Mouse (Mus musculus) hindbrain, postnatal 0 days (tissue): ENCODE data around the gene Hist3h2a. TPM values are rescaled to one million over a fixed set of nuclear protein-coding genes. Genes with fewer than 3 reads are reported as not detected.
A peak's percentile ranks its signal among the peaks of the same experiment; 100 is the strongest.
"Not testable (repeated sequence)": the region's sequence is repeated elsewhere in the genome, so short reads cannot be mapped to it uniquely, and the experiment has no call there.

ENCODE experiments used
- ATAC-seq: fragments of 200-750 bp; cut with Nextera tagmentation; 2 replicates; pipeline ENCODE4 v1.8.0; 2017; ENCODE audit warnings: mild to moderate bottlenecking, moderate TSS enrichment, moderate library complexity
- DNase-seq: peaks from one replicate; pipeline ENCODE4 v3.0.0-alpha.2; 2015; ENCODE audit warnings: low spot score
- H3K27ac ChIP-seq: fragments of 300-500 bp; sonication (generic); 2 replicates; pipeline ENCODE4 v1.5.1; 2014; ENCODE audit warnings: mild to moderate bottlenecking
- H3K27me3 ChIP-seq: fragments of 300-500 bp; sonication (generic); 2 replicates; pipeline ENCODE4 v1.6.1; 2014; ENCODE audit warnings: low read length, mixed read lengths; ENCODE audit not compliant: insufficient read depth
- H3K36me3 ChIP-seq: fragments of 300-500 bp; sonication (generic); 2 replicates; pipeline ENCODE4 v1.6.1; 2014; ENCODE audit warnings: low read length, mixed read lengths; ENCODE audit not compliant: insufficient read depth
- H3K4me1 ChIP-seq: fragments of 300-500 bp; sonication (generic); 2 replicates; pipeline ENCODE4 v1.6.1; 2014; ENCODE audit warnings: antibody characterized with exemption, low read length, mixed read lengths; ENCODE audit not compliant: insufficient read depth
- H3K4me2 ChIP-seq: fragments of 300-500 bp; sonication (generic); 2 replicates; pipeline ENCODE4 v1.6.1; 2014; ENCODE audit warnings: low read depth, mild to moderate bottlenecking, low read length, moderate library complexity, mixed read lengths
- H3K4me3 ChIP-seq: fragments of 300-500 bp; sonication (generic); 2 replicates; pipeline ENCODE4 v1.5.1; 2014; ENCODE audit warnings: low read length
- H3K9ac ChIP-seq: fragments of 300-500 bp; sonication (generic); replicated peaks from 2 replicates; pipeline ENCODE4 v1.6.1; 2014; ENCODE audit warnings: mild to moderate bottlenecking, low read length, moderate library complexity, mixed read lengths
- H3K9me3 ChIP-seq: fragments of 300-500 bp; sonication (generic); 2 replicates; pipeline ENCODE4 v1.6.1; 2016; ENCODE audit warnings: low read length, mixed read lengths
- CTCF ChIP-seq: IDR thresholded peaks from 2 replicates; pipeline ENCODE4 v1.5.1; 2016; ENCODE audit warnings: antibody characterized with exemption, control low read depth, low read depth
- WGBS: fragments of 180-500 bp; shearing (Covaris S2); extraction: QIAGEN DNeasy Blood & Tissue Kit; methylation state at CpG from one replicate; pipeline ENCODE4 v1.1.7; 2014; 5-methylcytosine and 5-hydroxymethylcytosine counted together
- polyA plus RNA-seq: library from polyadenylated mRNA; unstranded; fragments of >200 nt; fragmentation: Nextera tagmentation; extraction: Ambion mirVana; gene quantifications from 2 replicates; pipeline ENCODE4 v1.2.1, GENCODE M21; 2015
- total RNA-seq: library from RNA; depleted of rRNA; stranded (reverse); fragments of >200 nt; gene quantifications from 2 replicates; pipeline ENCODE4 v1.2.3, GENCODE M21; 2014

The Hist3h2a gene
- total and polyA plus RNA-seq, 2 experiments from 2014 or later = 49.6 to 236 TPM

DNA sequence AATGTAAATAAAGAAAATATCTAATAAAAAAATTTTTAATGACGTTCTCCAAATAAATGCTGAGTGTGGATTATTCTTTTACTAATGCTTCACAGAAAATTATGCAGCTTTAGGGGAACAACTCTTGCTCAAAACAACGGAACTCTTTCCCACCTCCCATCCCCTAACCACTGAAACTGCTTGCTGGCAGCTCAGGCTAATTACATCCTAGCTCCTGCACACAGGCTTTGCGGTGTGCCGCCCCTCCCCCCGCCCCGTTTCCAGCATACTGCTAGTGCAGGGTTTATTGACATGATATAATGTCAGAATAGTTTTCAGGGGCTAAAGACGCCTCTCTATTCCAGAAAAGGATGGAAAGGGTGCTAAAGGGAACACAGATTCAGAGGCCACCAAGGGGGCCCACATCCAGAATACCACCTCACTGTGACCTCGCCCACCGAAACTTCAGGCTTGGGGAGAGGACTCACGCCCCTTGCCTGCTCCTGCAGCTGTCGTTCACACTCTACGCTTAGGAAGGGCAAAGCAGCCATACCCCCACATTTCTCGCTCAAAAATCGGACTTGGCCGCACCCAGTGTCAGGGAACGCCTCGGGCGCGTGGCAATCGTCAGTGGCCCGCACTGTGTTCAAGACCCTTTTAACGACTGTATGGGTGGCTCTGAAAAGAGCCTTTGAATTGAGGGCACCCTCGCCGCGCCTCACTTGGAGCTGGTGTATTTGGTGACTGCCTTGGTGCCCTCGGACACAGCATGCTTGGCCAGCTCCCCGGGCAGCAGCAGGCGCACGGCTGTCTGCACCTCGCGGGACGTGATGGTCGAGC lies 925 bp upstream of the Hist3h2a start:
- H3K36me3 ChIP-seq = no peaks in the 10 kb centered on the region
- DNase-seq (peak; percentile 78), ATAC-seq (peak; percentile 0)
- peaks cover 14% of the 10 kb centered on the region for H3K4me1 ChIP-seq
- peak overlapping the region; percentile 99 for H3K27ac ChIP-seq
- H3K4me3 ChIP-seq = peak overlapping the region; percentile 89
- under 1% methylated on average over 33 of the region's 33 CpGs for WGBS
- no peaks in the 10 kb centered on the region for H3K27me3 ChIP-seq
- H3K9ac ChIP-seq = peak overlapping the region; percentile 90
- TF ChIP-seq CTCF = peak; percentile 22; the same call in 1 of the 2 replicates
- no peaks in the 10 kb centered on the region for H3K9me3 ChIP-seq
- H3K4me2 ChIP-seq = peak overlapping the region; percentile 82

DNA sequence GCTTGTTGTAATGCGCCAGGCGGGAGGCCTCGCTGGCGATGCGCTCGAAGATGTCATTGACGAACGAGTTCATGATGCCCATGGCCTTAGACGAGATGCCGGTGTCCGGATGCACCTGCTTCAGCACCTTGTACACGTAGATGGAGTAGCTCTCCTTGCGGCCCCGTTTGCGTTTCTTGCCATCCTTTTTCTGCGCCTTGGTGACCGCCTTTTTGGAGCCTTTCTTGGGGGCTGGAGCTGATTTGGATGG lies 390 bp upstream of the Hist3h2a start:
- Histone ChIP-seq H3K4me3 (peak overlapping the region; percentile 89), H3K27ac (peak overlapping the region; percentile 99), H3K4me1 (peaks cover 14% of the 10 kb centered on the region), H3K9ac (peak overlapping the region; percentile 90), H3K4me2 (peak overlapping the region; percentile 82)
- WGBS = under 1% methylated on average over 17 of the region's 17 CpGs
- H3K9me3 ChIP-seq, ATAC-seq, H3K27me3 ChIP-seq, H3K36me3 ChIP-seq, DNase-seq: not testable (repeated sequence)

DNA sequence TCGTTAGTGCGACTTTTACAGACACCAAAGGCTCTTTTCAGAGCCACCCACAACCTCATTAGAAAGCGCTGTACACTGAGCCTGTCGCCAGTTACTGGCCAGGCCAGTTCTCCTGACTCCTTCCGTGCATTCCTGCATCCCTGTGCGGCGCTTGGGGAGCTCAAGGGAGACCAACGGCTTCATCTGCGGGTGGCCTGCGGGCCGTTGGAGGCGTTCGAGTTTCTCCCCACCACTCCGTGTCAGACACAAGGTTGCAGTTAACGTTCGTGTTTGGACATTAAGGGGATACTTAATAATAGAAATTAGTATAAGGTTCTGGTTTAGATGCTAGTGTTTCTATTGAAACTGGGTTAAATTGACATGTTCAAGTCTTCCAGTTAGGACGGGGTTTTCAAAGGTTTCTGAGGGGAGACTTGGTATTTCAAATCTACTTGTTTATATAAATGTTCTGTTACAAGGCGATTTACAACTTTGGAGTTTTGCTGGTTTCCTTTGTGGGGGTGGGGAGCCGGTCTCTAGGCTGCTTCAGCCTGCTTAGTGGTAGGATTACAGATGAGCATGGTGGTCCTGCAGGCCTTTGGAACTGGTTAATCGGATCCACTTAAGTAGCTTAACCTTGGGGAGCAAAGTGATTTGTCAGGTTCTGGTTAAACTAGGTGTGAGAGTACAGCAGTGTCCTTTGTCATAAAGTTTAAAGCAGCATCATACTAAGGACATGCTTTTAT lies 820 bp downstream of the Hist3h2a start:
- ATAC-seq (no peak), DNase-seq (peak; percentile 49)
- H3K27ac ChIP-seq = peak overlapping the region; percentile 99
- peak overlapping the region; percentile 89 for H3K4me3 ChIP-seq
- H3K4me2 ChIP-seq = peak overlapping the region; percentile 82
- no peak for TF ChIP-seq CTCF
- H3K4me1 ChIP-seq = peaks cover 17% of the 10 kb centered on the region
- H3K9me3 ChIP-seq = no peaks in the 10 kb centered on the region
- under 1% methylated on average over 20 of the region's 20 CpGs for WGBS
- no peaks in the 10 kb centered on the region for H3K27me3 ChIP-seq
- H3K36me3 ChIP-seq = no peaks in the 10 kb centered on the region
- H3K9ac ChIP-seq = peak overlapping the region; percentile 90

- no peaks in the 10 kb centered on the region for H3K27me3 ChIP-seq
- peak overlapping the region; percentile 90 for H3K9ac ChIP-seq
- no peaks in the 10 kb centered on the region for H3K9me3 ChIP-seq
- peak overlapping the region; percentile 82 for H3K4me2 ChIP-seq
- ATAC-seq (no peak), DNase-seq (no peak)
- H3K27ac ChIP-seq = peak overlapping the region; percentile 99
- H3K4me3 ChIP-seq = peak overlapping the region; percentile 89
- 18% methylated on average over 8 of the region's 8 CpGs for WGBS
- H3K4me1 ChIP-seq = peaks cover 17% of the 10 kb centered on the region
- no peak for TF ChIP-seq CTCF
- no peaks in the 10 kb centered on the region for H3K36me3 ChIP-seq
These were observed 1.4 kb downstream of the Hist3h2a start for GRCm38 (mm10) chr11:58955868-58956257.

DNA sequence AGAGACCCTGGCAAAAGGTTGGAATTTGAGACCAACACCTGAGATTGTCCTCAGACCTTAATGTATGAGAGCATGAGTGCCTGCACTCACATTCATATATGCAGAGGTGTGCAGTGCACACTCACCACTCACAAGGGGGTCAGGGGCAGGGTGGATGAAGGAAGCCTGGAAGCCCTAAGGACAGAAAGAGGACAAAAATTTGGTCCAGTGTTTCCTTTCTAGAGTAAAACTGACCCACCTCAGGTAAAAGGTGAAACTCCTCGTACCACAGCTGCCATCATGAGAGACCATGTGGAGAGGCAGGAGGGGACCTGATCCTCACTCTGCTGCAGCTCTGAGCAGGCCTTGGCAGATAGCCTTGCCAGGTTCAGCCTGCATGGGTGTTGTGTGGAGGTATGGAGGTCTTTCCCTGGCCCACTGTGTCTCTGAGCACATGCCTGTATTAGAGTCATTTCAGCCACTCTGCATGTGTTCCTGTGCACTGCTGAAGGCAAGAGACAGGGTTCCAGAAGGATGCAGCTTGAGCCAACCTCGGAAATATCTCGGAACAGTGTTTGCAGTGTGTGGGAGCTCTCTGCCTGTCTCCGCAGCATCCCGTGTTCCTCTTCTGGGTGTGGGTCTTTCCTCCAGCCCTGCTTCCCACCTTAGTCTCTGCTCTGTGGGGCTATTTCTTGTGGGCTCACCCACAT lies 2.9 kb downstream of the Hist3h2a start:
- H3K9me3 ChIP-seq = no peaks in the 10 kb centered on the region
- ATAC-seq (no peak), DNase-seq (no peak)
- 75% methylated on average over 5 of the region's 5 CpGs for WGBS
- peak overlapping the region; percentile 90 for H3K9ac ChIP-seq
- peak overlapping the region; percentile 82 for H3K4me2 ChIP-seq
- H3K27ac ChIP-seq = peak overlapping the region; percentile 26; the same call in 1 of the 2 replicates
- no peaks in the 10 kb centered on the region for H3K36me3 ChIP-seq
- H3K4me1 ChIP-seq = peaks cover 17% of the 10 kb centered on the region
- peak overlapping the region; percentile 89 for H3K4me3 ChIP-seq
- no peak for TF ChIP-seq CTCF
- H3K27me3 ChIP-seq = no peaks in the 10 kb centered on the region

- Histone ChIP-seq H3K27ac (no peak overlapping the region), H3K9me3 (no peaks in the 10 kb centered on the region), H3K9ac (no peak overlapping the region), H3K4me2 (peak overlapping the region; percentile 82; the same call in 1 of the 2 replicates), H3K4me3 (no peak overlapping the region), H3K36me3 (no peaks in the 10 kb centered on the region), H3K27me3 (no peaks in the 10 kb centered on the region), H3K4me1 (peaks cover 17% of the 10 kb centered on the region)
- ATAC-seq (no peak), DNase-seq (no peak)
- WGBS = 87% methylated on average over 6 of the region's 6 CpGs
- no peak for TF ChIP-seq CTCF
These were observed 4.1 kb downstream of the Hist3h2a start for GRCm38 (mm10) chr11:58958536-58958935.
